Mouse (Mus musculus) E14TG2a.4 (cell line): Measurements from ENCODE around the gene Igll1.

ENCODE experiments used
- H3K27me3 ChIP-seq: 2 replicates; pipeline ENCODE4 v1.6.1; 2014; ENCODE audit warnings: low read length, control low read depth; ENCODE audit not compliant: insufficient read depth
- H3K36me3 ChIP-seq: 2 replicates; pipeline ENCODE4 v1.6.1; 2014; ENCODE audit warnings: low read length, control low read depth; ENCODE audit not compliant: insufficient read depth
- H3K4me1 ChIP-seq: replicated peaks from 2 replicates; pipeline ENCODE4 v1.6.1; 2014; ENCODE audit warnings: low read depth, low read length, control low read depth
- H3K4me3 ChIP-seq: replicated peaks from 2 replicates; pipeline ENCODE4 v1.5.1; 2014; ENCODE audit warnings: mild to moderate bottlenecking, low read length
- H3K9me3 ChIP-seq: 2 replicates; pipeline ENCODE4 v1.6.1; 2014; ENCODE audit warnings: low read length, control low read depth
- CTCF ChIP-seq: conservative IDR thresholded peaks from 2 replicates; pipeline ENCODE4 v1.5.1; 2014; ENCODE audit warnings: low read length
- NANOG ChIP-seq: IDR thresholded peaks from 2 replicates; pipeline ENCODE4 v1.6.1; 2014; ENCODE audit warnings: borderline replicate concordance, low read length, mixed read lengths
- POU5F1 ChIP-seq: IDR thresholded peaks from 2 replicates; pipeline ENCODE4 v1.6.1; 2014; ENCODE audit warnings: low read length, borderline replicate concordance

Gene Igll1

DNA sequence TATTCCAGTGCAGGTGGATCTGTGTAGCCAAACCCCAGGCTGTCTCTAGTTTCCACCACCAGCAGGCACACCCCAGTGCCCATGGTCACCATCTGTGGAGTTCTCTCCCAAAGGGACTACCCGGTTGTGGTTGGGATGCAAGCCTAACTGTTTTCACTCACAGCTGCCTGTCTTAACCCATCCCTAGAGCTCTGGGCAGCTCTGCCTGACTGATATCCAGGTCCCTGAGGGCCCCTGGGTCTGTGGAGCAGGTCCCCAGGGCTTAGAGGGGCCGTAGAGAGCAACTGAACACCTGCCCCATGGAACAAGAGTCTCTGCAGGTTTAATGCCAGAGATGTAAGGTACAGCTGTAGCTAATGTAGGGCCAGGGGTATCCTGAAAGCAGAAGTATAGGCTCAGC, at the start of gene Igll1:
TSS of gene Igll1 (minus strand) at position 8 of the 400 bp plus-strand sequence.
- no peaks in the 10 kb centered on the region for H3K27me3 ChIP-seq
- H3K36me3 ChIP-seq = peaks cover 3% of the 10 kb centered on the region
- TF ChIP-seq NANOG = no peak
- TF ChIP-seq POU5F1 = no peak
- no peak for TF ChIP-seq CTCF
- H3K4me3 ChIP-seq = no peak within 1 kb of the TSS
- no peaks in the 10 kb centered on the region for H3K9me3 ChIP-seq
- peaks cover 59% of the 10 kb centered on the region for H3K4me1 ChIP-seq

DNA sequence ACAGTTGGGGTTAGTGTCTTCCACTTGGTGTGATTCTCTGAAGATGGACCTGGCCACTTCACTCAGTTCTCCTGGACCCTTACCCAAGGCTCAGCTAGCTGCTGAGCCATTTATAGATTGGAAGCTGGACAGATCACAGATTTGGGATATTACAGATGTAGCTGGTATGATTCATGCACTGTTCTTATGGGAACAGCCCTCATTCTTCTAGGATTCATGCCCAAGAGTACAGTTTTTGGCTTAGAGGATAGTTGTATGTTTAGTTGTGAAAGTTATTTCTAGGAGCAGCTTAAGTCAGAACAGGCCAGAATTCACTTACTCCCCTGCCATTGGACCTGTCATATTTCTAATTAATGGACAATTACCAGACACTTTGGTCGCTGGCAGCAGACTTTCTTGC, 49.7 kb upstream of the Igll1 start:
- TF ChIP-seq CTCF (no peak), POU5F1 (no peak), NANOG (no peak)
- Histone ChIP-seq H3K27me3 (no peaks in the 10 kb centered on the region), H3K4me3 (no peak overlapping the region), H3K9me3 (no peaks in the 10 kb centered on the region), H3K36me3 (peaks cover 96% of the 10 kb centered on the region), H3K4me1 (peaks cover 76% of the 10 kb centered on the region)

DNA sequence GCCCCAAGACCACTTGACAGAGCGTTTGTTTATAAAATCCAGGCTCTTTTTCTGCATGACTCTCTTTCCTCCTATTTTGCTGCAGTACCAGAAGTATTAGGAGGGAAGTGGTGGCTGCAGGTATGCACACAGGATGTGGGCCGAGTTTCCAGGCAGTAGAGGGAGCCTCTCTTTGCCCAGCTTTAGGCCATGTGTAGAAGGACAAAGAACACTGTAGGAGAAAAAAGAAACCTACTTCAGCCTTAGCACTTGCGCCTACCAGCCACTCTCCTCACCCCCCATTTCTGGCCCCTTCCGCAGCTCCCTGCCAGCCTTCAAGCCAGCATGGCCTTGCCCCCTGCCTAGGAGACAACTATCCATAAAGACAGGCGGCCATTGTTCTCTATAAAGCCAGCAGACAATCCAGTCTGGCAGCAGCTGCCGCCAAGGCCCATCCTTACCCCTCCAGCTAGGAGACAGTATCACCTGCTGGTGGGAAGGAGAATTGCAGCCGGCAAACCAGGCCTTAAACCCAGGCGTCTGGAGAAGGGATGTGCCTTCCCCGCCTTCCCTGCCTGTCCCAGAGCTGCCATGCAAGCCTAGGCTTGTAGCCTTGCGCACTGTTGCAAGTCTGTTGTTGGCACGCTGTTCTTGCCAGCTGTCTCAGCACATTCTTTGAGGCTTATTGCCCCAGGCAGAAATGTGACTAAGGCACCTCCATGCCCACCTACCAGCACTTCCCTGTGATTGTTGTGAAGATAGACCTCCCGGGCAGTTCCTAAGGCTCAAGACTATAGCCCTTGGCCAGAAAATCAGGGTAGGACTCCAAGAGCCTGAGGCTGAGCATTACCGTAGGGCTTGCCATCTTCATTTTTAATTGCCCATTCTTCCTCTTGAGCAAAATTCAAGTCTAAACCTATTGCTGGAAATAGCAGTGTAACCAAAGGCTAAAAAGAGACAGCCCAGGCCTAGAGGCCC, 48.1 kb upstream of the Igll1 start:
- Histone ChIP-seq H3K4me1 (peaks cover 76% of the 10 kb centered on the region), H3K4me3 (peak overlapping the region; percentile 43), H3K36me3 (peaks cover 95% of the 10 kb centered on the region), H3K9me3 (no peaks in the 10 kb centered on the region), H3K27me3 (no peaks in the 10 kb centered on the region)
- TF ChIP-seq NANOG (no peak), POU5F1 (no peak), CTCF (peak; percentile 100)

DNA sequence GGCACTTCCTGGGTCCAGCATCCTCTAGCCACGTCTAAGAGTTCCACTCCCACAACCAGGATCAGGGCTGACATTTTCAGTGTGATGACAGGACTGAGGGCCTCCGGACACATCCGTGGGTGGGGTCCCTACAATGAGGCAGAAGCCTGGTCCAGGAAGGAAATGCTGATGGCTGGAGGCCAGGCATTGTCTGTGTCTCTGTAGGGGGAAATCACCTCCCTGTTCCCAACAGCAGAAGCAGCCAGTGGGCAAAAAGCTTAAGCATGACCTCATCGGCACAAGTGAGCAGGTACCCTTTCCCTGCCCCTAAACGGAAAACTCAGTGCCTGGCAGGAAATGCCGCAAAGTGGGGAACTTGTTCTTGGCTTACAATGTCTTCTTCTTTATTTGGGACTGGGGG, 44.0 kb upstream of the Igll1 start:
- Histone ChIP-seq H3K4me3 (peak overlapping the region; percentile 21), H3K9me3 (no peaks in the 10 kb centered on the region), H3K4me1 (peaks cover 90% of the 10 kb centered on the region), H3K36me3 (peaks cover 95% of the 10 kb centered on the region), H3K27me3 (no peaks in the 10 kb centered on the region)
- TF ChIP-seq NANOG (peak; percentile 31; the same call in 1 of the 2 replicates), CTCF (no peak)

DNA sequence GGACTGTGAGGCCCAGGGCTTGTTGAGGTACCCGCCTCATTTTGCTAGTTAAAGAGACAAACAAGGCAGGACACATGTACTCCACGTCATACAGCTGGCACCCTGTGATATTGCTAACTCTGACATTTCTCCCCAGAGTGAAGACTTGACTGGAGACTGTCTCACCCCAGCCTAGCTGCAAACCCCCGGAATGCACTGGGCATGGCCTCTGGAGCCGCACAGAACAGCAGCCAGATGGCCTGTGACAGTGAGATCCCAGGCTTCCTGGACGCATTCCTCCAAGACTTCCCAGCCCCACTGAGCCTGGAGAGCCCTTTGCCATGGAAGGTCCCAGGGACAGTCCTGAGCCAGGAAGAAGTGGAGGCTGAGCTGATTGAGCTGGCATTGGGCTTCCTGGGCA, 39.4 kb upstream of the Igll1 start:
- Histone ChIP-seq H3K36me3 (peaks cover 93% of the 10 kb centered on the region), H3K4me1 (peaks cover 68% of the 10 kb centered on the region), H3K4me3 (no peak overlapping the region), H3K27me3 (no peaks in the 10 kb centered on the region), H3K9me3 (no peaks in the 10 kb centered on the region)
- TF ChIP-seq CTCF = no peak
- no peak for TF ChIP-seq POU5F1
- no peak for TF ChIP-seq NANOG

DNA sequence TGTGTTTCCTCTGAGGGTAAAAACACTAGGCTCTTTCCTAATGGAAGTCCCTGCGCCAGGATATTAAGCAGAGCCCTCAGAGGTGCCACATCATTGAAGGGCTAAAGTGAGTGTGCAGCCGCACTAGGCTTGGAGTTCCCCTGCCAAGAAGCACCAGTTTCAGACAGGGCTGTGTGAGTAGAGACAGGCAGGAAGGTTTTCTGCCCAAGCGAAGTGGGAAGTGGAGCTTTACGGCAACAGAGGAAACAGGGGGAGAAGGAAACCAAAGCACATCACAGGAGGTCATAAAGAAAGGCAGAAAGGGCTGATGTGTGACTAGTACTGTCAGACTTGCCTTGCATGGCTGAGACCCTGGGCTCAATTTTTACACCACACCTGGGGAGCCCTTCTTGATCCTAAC, 38.5 kb upstream of the Igll1 start:
- TF ChIP-seq NANOG (no peak), CTCF (no peak), POU5F1 (no peak)
- Histone ChIP-seq H3K9me3 (no peaks in the 10 kb centered on the region), H3K4me1 (peaks cover 68% of the 10 kb centered on the region), H3K27me3 (no peaks in the 10 kb centered on the region), H3K36me3 (peaks cover 89% of the 10 kb centered on the region), H3K4me3 (no peak overlapping the region)

DNA sequence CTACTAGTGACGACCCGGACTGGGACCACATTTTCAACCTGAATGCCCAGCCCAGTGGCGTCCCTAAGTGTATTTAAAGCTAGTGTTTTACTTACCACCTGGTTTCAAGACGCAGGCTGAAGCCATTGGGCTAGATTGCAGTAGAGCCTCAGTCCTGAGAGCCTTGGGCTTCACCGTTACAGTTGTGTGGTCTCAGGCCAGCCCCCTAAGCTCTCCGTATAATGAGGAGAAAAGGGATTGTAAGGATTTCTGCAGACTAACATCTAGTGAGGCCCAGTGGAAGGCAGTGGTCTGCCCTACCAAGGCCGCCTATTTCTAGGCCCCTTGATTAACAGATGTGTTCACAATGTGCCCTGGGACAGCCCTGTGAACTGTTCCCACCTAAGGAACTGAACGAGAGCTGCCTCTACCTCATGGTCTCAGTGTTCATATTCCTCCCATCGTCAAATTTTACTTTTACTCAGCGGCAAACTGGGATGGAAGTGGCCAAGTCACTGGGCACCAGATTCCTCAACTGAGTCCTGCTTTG, 33.3 kb upstream of the Igll1 start:
- no peak for TF ChIP-seq NANOG
- TF ChIP-seq CTCF = no peak
- no peak for TF ChIP-seq POU5F1
- Histone ChIP-seq H3K36me3 (peaks cover 77% of the 10 kb centered on the region), H3K9me3 (no peaks in the 10 kb centered on the region), H3K4me1 (peaks cover 66% of the 10 kb centered on the region), H3K27me3 (no peaks in the 10 kb centered on the region), H3K4me3 (peak overlapping the region; percentile 85)

DNA sequence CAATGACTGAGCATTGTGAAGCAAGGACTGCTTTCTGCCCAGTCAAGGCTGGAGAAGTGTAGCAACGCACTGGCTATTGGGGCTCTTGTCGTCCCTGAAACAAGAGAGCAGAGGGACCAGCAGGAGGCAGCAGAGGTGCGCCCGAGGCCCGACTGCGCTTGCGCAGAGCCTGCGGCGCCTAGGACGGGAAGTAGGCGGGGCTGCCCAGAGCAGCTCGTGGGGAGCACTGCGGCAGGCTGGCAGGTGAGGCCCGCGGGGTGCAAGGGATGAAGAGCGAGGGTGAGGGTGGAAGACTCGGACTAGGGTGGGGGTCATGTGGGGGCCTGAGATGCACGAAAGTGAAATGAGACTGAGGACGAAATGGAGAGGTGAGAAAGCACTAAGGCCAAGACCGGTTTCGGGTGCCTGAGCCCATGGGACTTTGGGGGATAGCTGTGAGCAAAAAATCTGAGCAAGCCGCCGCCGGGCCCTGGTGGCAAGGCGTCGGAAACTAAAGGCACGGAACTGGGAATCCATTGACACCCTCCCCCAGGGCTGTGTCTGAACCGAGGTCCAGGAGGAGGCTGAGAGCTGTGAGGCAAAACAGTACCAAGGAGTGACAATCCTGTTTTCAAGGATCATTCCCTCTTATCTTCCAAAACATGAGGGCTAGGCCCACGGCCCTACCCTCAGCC, 32.7 kb upstream of the Igll1 start, which contains the start of gene Ppm1f:
TSS of gene Ppm1f (plus strand) at position 88 of the 674 bp plus-strand sequence.
- Histone ChIP-seq H3K27me3 (no peaks in the 10 kb centered on the region), H3K9me3 (no peaks in the 10 kb centered on the region)
- TF ChIP-seq CTCF (peak; percentile 55), NANOG (no peak), POU5F1 (no peak)

More for the DNA sequence above, 32.7 kb upstream of the Igll1 start, which contains the start of gene Ppm1f:
- Histone ChIP-seq H3K4me1 (peaks cover 68% of the 10 kb centered on the region), H3K4me3 (peak within 1 kb of the TSS; percentile 85), H3K36me3 (peaks cover 77% of the 10 kb centered on the region)
